Mouse (Mus musculus) heart, embryonic 10.5 days (tissue): ENCODE data around the gene Gm26938. TPM values are rescaled to one million over a fixed set of nuclear protein-coding genes. Genes with fewer than 3 reads are reported as not detected.

Experiments
- DNase-seq: peaks from one replicate; pipeline ENCODE4 v3.0.0-alpha.2; 2017; ENCODE audit warnings: low spot score
- H3K27ac ChIP-seq: fragments of 300-500 bp; sonication (generic); 2 replicates; pipeline ENCODE4 v1.5.1; 2016; ENCODE audit warnings: mild to moderate bottlenecking
- H3K27me3 ChIP-seq: fragments of 300-500 bp; sonication (generic); 2 replicates; pipeline ENCODE4 v1.6.1; 2016; ENCODE audit warnings: mild to moderate bottlenecking; ENCODE audit not compliant: poor library complexity, insufficient read depth, severe bottlenecking
- H3K36me3 ChIP-seq: fragments of 300-500 bp; sonication (generic); 2 replicates; pipeline ENCODE4 v1.6.1; 2016; ENCODE audit warnings: mild to moderate bottlenecking, moderate library complexity
- H3K4me1 ChIP-seq: fragments of 300-500 bp; sonication (generic); 2 replicates; pipeline ENCODE4 v1.6.1; 2016; ENCODE audit warnings: mild to moderate bottlenecking
- H3K4me3 ChIP-seq: fragments of 300-500 bp; sonication (generic); 2 replicates; pipeline ENCODE4 v1.5.1; 2016; ENCODE audit warnings: mild to moderate bottlenecking, moderate library complexity
- H3K9me3 ChIP-seq: fragments of 300-500 bp; sonication (generic); 2 replicates; pipeline ENCODE4 v1.6.1; 2016; ENCODE audit warnings: mild to moderate bottlenecking, moderate library complexity
- WGBS: fragments of 180-500 bp; shearing (Covaris S2); methylation state at CpG from one replicate; pipeline ENCODE4 v1.1.7; 2016; 5-methylcytosine and 5-hydroxymethylcytosine counted together
- polyA plus RNA-seq: library from polyadenylated mRNA; unstranded; fragments of >200 nt; fragmentation: Nextera tagmentation; extraction: Ambion mirVana; gene quantifications from 2 replicates; pipeline ENCODE4 v1.2.1, GENCODE M21; 2016

Gene Gm26938
- polyA plus RNA-seq, 1 experiment from 2014 or later, result not detected

- DNase-seq, result no peak
- WGBS, result 42% methylated on average over 12 of the region's 12 CpGs
- peak overlapping the region; percentile 48 for H3K4me3 ChIP-seq
Measured at GRCm38 (mm10) chr5:139798168-139798900, 27.9 kb downstream of the Gm26938 start.

GRCm38 (mm10) chr5:139797473-139798167 lies 28.6 kb downstream of the Gm26938 start:
- WGBS, result 23% methylated on average over 11 of the region's 11 CpGs
- no peaks in the 10 kb centered on the region for H3K9me3 ChIP-seq
- peak overlapping the region; percentile 48 for H3K4me3 ChIP-seq
- peaks cover 35% of the 10 kb centered on the region for H3K36me3 ChIP-seq
- peak; percentile 91 for DNase-seq
- no peaks in the 10 kb centered on the region for H3K27me3 ChIP-seq
- H3K27ac ChIP-seq, result peak overlapping the region; percentile 93
- H3K4me1 ChIP-seq, result peaks cover 92% of the 10 kb centered on the region

More at GRCm38 (mm10) chr5:139798168-139798900, 27.9 kb downstream of the Gm26938 start:
- Histone ChIP-seq H3K4me1 (peaks cover 92% of the 10 kb centered on the region), H3K9me3 (no peaks in the 10 kb centered on the region), H3K27me3 (no peaks in the 10 kb centered on the region), H3K27ac (peak overlapping the region; percentile 93), H3K36me3 (peaks cover 37% of the 10 kb centered on the region)

- peak; percentile 96 for DNase-seq
- Histone ChIP-seq H3K9me3 (no peaks in the 10 kb centered on the region), H3K4me3 (peak overlapping the region; percentile 48), H3K36me3 (peaks cover 30% of the 10 kb centered on the region), H3K27me3 (no peaks in the 10 kb centered on the region), H3K27ac (peak overlapping the region; percentile 93), H3K4me1 (peaks cover 95% of the 10 kb centered on the region)
- 9% methylated on average over 13 of the region's 13 CpGs for WGBS
Measured at GRCm38 (mm10) chr5:139796900-139797299, 29.3 kb downstream of the Gm26938 start.

GRCm38 (mm10) chr5:139796001-139796620 lies 30.1 kb downstream of the Gm26938 start:
- H3K36me3 ChIP-seq, result peaks cover 23% of the 10 kb centered on the region
- H3K27ac ChIP-seq, result peak overlapping the region; percentile 93
- no peaks in the 10 kb centered on the region for H3K27me3 ChIP-seq
- peaks cover 95% of the 10 kb centered on the region for H3K4me1 ChIP-seq
- DNase-seq, result no peak
- WGBS, result 68% methylated on average over 9 of the region's 9 CpGs
- no peaks in the 10 kb centered on the region for H3K9me3 ChIP-seq
- H3K4me3 ChIP-seq, result 0 out of 2 replicates have a peak overlapping the region, but pooled peaks have one; percentile 48

GRCm38 (mm10) chr5:139794938-139795337 lies 31.3 kb downstream of the Gm26938 start:
- Histone ChIP-seq H3K9me3 (no peaks in the 10 kb centered on the region), H3K36me3 (peaks cover 11% of the 10 kb centered on the region), H3K27ac (peak overlapping the region; percentile 93), H3K27me3 (no peaks in the 10 kb centered on the region), H3K4me3 (no peak overlapping the region), H3K4me1 (peaks cover 87% of the 10 kb centered on the region)
- no peak for DNase-seq
- WGBS, result 47% methylated on average over 10 of the region's 10 CpGs

GRCm38 (mm10) chr5:139794137-139794536 lies 32.1 kb downstream of the Gm26938 start:
- DNase-seq, result no peak
- Histone ChIP-seq H3K27me3 (no peaks in the 10 kb centered on the region), H3K36me3 (peaks cover 3% of the 10 kb centered on the region), H3K27ac (peak overlapping the region; percentile 93), H3K4me1 (peaks cover 79% of the 10 kb centered on the region), H3K4me3 (peak overlapping the region; percentile 91), H3K9me3 (no peaks in the 10 kb centered on the region)
- WGBS, result 85% methylated on average over 5 of the region's 5 CpGs

GRCm38 (mm10) chr5:139793338-139794089 lies 32.7 kb downstream of the Gm26938 start:
- H3K4me3 ChIP-seq, result peak overlapping the region; percentile 91

GRCm38 (mm10) chr5:139792966-139793337 lies 33.3 kb downstream of the Gm26938 start:
- Histone ChIP-seq H3K27ac (peak overlapping the region; percentile 93), H3K4me3 (peak overlapping the region; percentile 91), H3K27me3 (no peaks in the 10 kb centered on the region), H3K9me3 (no peaks in the 10 kb centered on the region), H3K36me3 (no peaks in the 10 kb centered on the region), H3K4me1 (peaks cover 67% of the 10 kb centered on the region)
- 17% methylated on average over 3 of the region's 3 CpGs for WGBS
- no peak for DNase-seq

More at GRCm38 (mm10) chr5:139793338-139794089, 32.7 kb downstream of the Gm26938 start:
- H3K4me1 ChIP-seq, result peaks cover 73% of the 10 kb centered on the region
- 30% methylated on average over 11 of the region's 11 CpGs for WGBS
- H3K27me3 ChIP-seq, result no peaks in the 10 kb centered on the region
- H3K36me3 ChIP-seq, result no peaks in the 10 kb centered on the region
- peak overlapping the region; percentile 93 for H3K27ac ChIP-seq
- H3K9me3 ChIP-seq, result no peaks in the 10 kb centered on the region
- no peak for DNase-seq

GRCm38 (mm10) chr5:139792159-139792775 lies 33.9 kb downstream of the Gm26938 start:
- peak overlapping the region; percentile 93 for H3K27ac ChIP-seq
- no peaks in the 10 kb centered on the region for H3K9me3 ChIP-seq
- 10% methylated on average over 11 of the region's 11 CpGs for WGBS
- DNase-seq, result no peak
- H3K36me3 ChIP-seq, result no peaks in the 10 kb centered on the region
- H3K4me1 ChIP-seq, result peaks cover 61% of the 10 kb centered on the region
- peak overlapping the region; percentile 91 for H3K4me3 ChIP-seq
- no peaks in the 10 kb centered on the region; the same call in 1 of the 2 replicates for H3K27me3 ChIP-seq

- Histone ChIP-seq H3K4me1 (peaks cover 53% of the 10 kb centered on the region), H3K9me3 (no peaks in the 10 kb centered on the region), H3K4me3 (peak within 1 kb of the TSS; percentile 91), H3K27ac (peak within 1 kb of the TSS; percentile 93), H3K36me3 (no peaks in the 10 kb centered on the region), H3K27me3 (no peaks in the 10 kb centered on the region; the same call in 1 of the 2 replicates)
- under 1% methylated on average over 92 of the region's 92 CpGs for WGBS
- peak; percentile 99 for DNase-seq
Measured at GRCm38 (mm10) chr5:139791227-139792158, 34.7 kb downstream of the Gm26938 start, which contains the start of gene Mafk. Mafk (plus strand) TSS chr5:139791513.

GRCm38 (mm10) chr5:139789466-139789865 lies 36.7 kb downstream of the Gm26938 start:
- 55% methylated on average over 4 of the region's 4 CpGs for WGBS

More at GRCm38 (mm10) chr5:139789466-139789865, 36.7 kb downstream of the Gm26938 start:
- Histone ChIP-seq H3K4me3 (no peak overlapping the region), H3K27ac (no peak overlapping the region), H3K4me1 (peaks cover 33% of the 10 kb centered on the region), H3K9me3 (no peaks in the 10 kb centered on the region), H3K27me3 (no peaks in the 10 kb centered on the region; the same call in 1 of the 2 replicates), H3K36me3 (no peaks in the 10 kb centered on the region)
- DNase-seq, result no peak
